Mouse (Mus musculus): ENCODE results near the gene Ttc27. TPM values are rescaled to one million over a fixed set of nuclear protein-coding genes. Genes with fewer than 3 reads are reported as not detected.
"Not testable (repeated sequence)": the region's sequence is repeated elsewhere in the genome, so short reads cannot be mapped to it uniquely, and the experiment has no call there.

Gene Ttc27
- polyA plus RNA-seq (2016; fragmentation: Nextera tagmentation; extraction: Ambion mirVana): 17.2 and 23.6 TPM in 2 replicates

GRCm38 (mm10) chr17:74717618-74718151, at the start of gene Ttc27:
TSS of gene Ttc27 (plus strand) at chr17:74717732.
- DNase-seq (ENCODE audit: low spot score): peak; percentile 99
- Histone ChIP-seq H3K4me1 (no peaks in the 10 kb centered on the region; the same call in 1 of the 2 replicates), H3K9me3 (no peaks in the 10 kb centered on the region), H3K4me3 (peak within 1 kb of the TSS; percentile 85), H3K27ac (peak within 1 kb of the TSS; percentile 84), H3K27me3 (ENCODE audit: insufficient read depth, poor library complexity, severe bottlenecking) (no peaks in the 10 kb centered on the region), H3K36me3 (peaks cover 15% of the 10 kb centered on the region)
- WGBS: under 1% methylated on average over 31 of the region's 31 CpGs

GRCm38 (mm10) chr17:74668010-74668409, 49.5 kb upstream of the Ttc27 start:
- Histone ChIP-seq H3K9me3 (no peaks in the 10 kb centered on the region), H3K27ac (no peak overlapping the region), H3K4me1 (no peaks in the 10 kb centered on the region), H3K36me3 (peaks cover 65% of the 10 kb centered on the region), H3K27me3 (ENCODE audit: insufficient read depth, poor library complexity, severe bottlenecking) (no peaks in the 10 kb centered on the region), H3K4me3 (no peak overlapping the region)
- no peak for DNase-seq (ENCODE audit: low spot score)
- 67% methylated on average over 1 of the region's 1 CpGs for WGBS

GRCm38 (mm10) chr17:74670031-74670430, 47.5 kb upstream of the Ttc27 start:
- H3K27me3 ChIP-seq (ENCODE audit: insufficient read depth, poor library complexity, severe bottlenecking): no peaks in the 10 kb centered on the region
- no peaks in the 10 kb centered on the region for H3K9me3 ChIP-seq
- peaks cover 57% of the 10 kb centered on the region for H3K36me3 ChIP-seq
- no peak overlapping the region for H3K4me3 ChIP-seq
- H3K4me1 ChIP-seq: no peaks in the 10 kb centered on the region
- H3K27ac ChIP-seq: no peak overlapping the region
- DNase-seq (ENCODE audit: low spot score): no peak
- WGBS: 95% methylated on average over 13 of the region's 13 CpGs

GRCm38 (mm10) chr17:74672446-74672845, 45.1 kb upstream of the Ttc27 start:
- Histone ChIP-seq H3K27ac (no peak overlapping the region), H3K36me3 (peaks cover 59% of the 10 kb centered on the region), H3K27me3 (ENCODE audit: insufficient read depth, poor library complexity, severe bottlenecking) (no peaks in the 10 kb centered on the region), H3K4me3 (no peak overlapping the region), H3K4me1 (no peaks in the 10 kb centered on the region), H3K9me3 (no peaks in the 10 kb centered on the region)
- no peak for DNase-seq (ENCODE audit: low spot score)
- 66% methylated on average over 4 of the region's 4 CpGs for WGBS

GRCm38 (mm10) chr17:74673251-74673650, 44.3 kb upstream of the Ttc27 start:
- no peak overlapping the region for H3K4me3 ChIP-seq
- no peak for DNase-seq (ENCODE audit: low spot score)

GRCm38 (mm10) chr17:74678061-74678460, 39.5 kb upstream of the Ttc27 start:
- no peak overlapping the region for H3K27ac ChIP-seq
- no peak for DNase-seq (ENCODE audit: low spot score)
- H3K36me3 ChIP-seq: peaks cover 61% of the 10 kb centered on the region
- no peak overlapping the region for H3K4me3 ChIP-seq
- H3K4me1 ChIP-seq: no peaks in the 10 kb centered on the region
- H3K27me3 ChIP-seq (ENCODE audit: insufficient read depth, poor library complexity, severe bottlenecking): no peaks in the 10 kb centered on the region
- H3K9me3 ChIP-seq: no peaks in the 10 kb centered on the region
- WGBS: 91% methylated on average over 8 of the region's 8 CpGs

More at GRCm38 (mm10) chr17:74673251-74673650, 44.3 kb upstream of the Ttc27 start:
- Histone ChIP-seq H3K4me1 (no peaks in the 10 kb centered on the region), H3K27ac (no peak overlapping the region), H3K27me3 (ENCODE audit: insufficient read depth, poor library complexity, severe bottlenecking) (no peaks in the 10 kb centered on the region), H3K9me3 (no peaks in the 10 kb centered on the region), H3K36me3 (peaks cover 67% of the 10 kb centered on the region)

- WGBS: 89% methylated on average over 3 of the region's 3 CpGs
- Histone ChIP-seq H3K4me3 (no peak overlapping the region), H3K36me3 (peaks cover 44% of the 10 kb centered on the region), H3K27ac (no peak overlapping the region), H3K9me3 (no peaks in the 10 kb centered on the region), H3K4me1 (no peaks in the 10 kb centered on the region), H3K27me3 (ENCODE audit: insufficient read depth, poor library complexity, severe bottlenecking) (no peaks in the 10 kb centered on the region)
- no peak for DNase-seq (ENCODE audit: low spot score)
Measured at GRCm38 (mm10) chr17:74684927-74685326, 32.6 kb upstream of the Ttc27 start.

- H3K4me1 ChIP-seq: no peaks in the 10 kb centered on the region
- no peak for DNase-seq (ENCODE audit: low spot score)
- H3K4me3 ChIP-seq: no peak overlapping the region
- no peaks in the 10 kb centered on the region for H3K27me3 ChIP-seq (ENCODE audit: insufficient read depth, poor library complexity, severe bottlenecking)
- WGBS: 88% methylated on average over 2 of the region's 2 CpGs
- H3K36me3 ChIP-seq: peaks cover 52% of the 10 kb centered on the region
- no peaks in the 10 kb centered on the region for H3K9me3 ChIP-seq
- no peak overlapping the region for H3K27ac ChIP-seq
Measured at GRCm38 (mm10) chr17:74688555-74688954, 29.0 kb upstream of the Ttc27 start.

GRCm38 (mm10) chr17:74689406-74689805, 28.1 kb upstream of the Ttc27 start:
- no peak overlapping the region for H3K27ac ChIP-seq
- 92% methylated on average over 4 of the region's 4 CpGs for WGBS
- H3K36me3 ChIP-seq: peaks cover 55% of the 10 kb centered on the region
- DNase-seq (ENCODE audit: low spot score): no peak
- H3K27me3 ChIP-seq (ENCODE audit: insufficient read depth, poor library complexity, severe bottlenecking): no peaks in the 10 kb centered on the region
- no peak overlapping the region for H3K4me3 ChIP-seq
- H3K4me1 ChIP-seq: no peaks in the 10 kb centered on the region
- no peaks in the 10 kb centered on the region for H3K9me3 ChIP-seq

GRCm38 (mm10) chr17:74701661-74702060, 15.9 kb upstream of the Ttc27 start:
- WGBS: 90% methylated on average over 2 of the region's 2 CpGs
- H3K36me3 ChIP-seq: peaks cover 70% of the 10 kb centered on the region
- H3K9me3 ChIP-seq; H3K4me3 ChIP-seq; H3K27me3 ChIP-seq (ENCODE audit: insufficient read depth, poor library complexity, severe bottlenecking); DNase-seq (ENCODE audit: low spot score); H3K4me1 ChIP-seq; H3K27ac ChIP-seq: not testable (repeated sequence)

GRCm38 (mm10) chr17:74705480-74705879, 12.1 kb upstream of the Ttc27 start:
- 65% methylated on average over 5 of the region's 5 CpGs for WGBS
- no peak overlapping the region for H3K27ac ChIP-seq
- H3K9me3 ChIP-seq: no peaks in the 10 kb centered on the region
- H3K27me3 ChIP-seq (ENCODE audit: insufficient read depth, poor library complexity, severe bottlenecking): no peaks in the 10 kb centered on the region
- peak; percentile 56 for DNase-seq (ENCODE audit: low spot score)
- H3K36me3 ChIP-seq: peaks cover 32% of the 10 kb centered on the region
- H3K4me1 ChIP-seq: no peaks in the 10 kb centered on the region
- no peak overlapping the region for H3K4me3 ChIP-seq

GRCm38 (mm10) chr17:74706593-74706992, 10.9 kb upstream of the Ttc27 start:
- H3K4me1 ChIP-seq: no peaks in the 10 kb centered on the region
- no peak overlapping the region for H3K27ac ChIP-seq
- DNase-seq (ENCODE audit: low spot score): no peak
- H3K9me3 ChIP-seq: no peaks in the 10 kb centered on the region
- no peaks in the 10 kb centered on the region for H3K27me3 ChIP-seq (ENCODE audit: insufficient read depth, poor library complexity, severe bottlenecking)
- H3K36me3 ChIP-seq: peaks cover 21% of the 10 kb centered on the region
- H3K4me3 ChIP-seq: no peak overlapping the region

GRCm38 (mm10) chr17:74707637-74708152, 9.8 kb upstream of the Ttc27 start:
- Histone ChIP-seq H3K27me3 (ENCODE audit: insufficient read depth, poor library complexity, severe bottlenecking) (no peaks in the 10 kb centered on the region), H3K27ac (no peak overlapping the region), H3K36me3 (peaks cover 13% of the 10 kb centered on the region; the same call in 1 of the 2 replicates), H3K4me3 (no peak overlapping the region), H3K4me1 (no peaks in the 10 kb centered on the region), H3K9me3 (no peaks in the 10 kb centered on the region)
- WGBS: 78% methylated on average over 7 of the region's 7 CpGs
- no peak for DNase-seq (ENCODE audit: low spot score)

GRCm38 (mm10) chr17:74710731-74711130, 6.8 kb upstream of the Ttc27 start:
- Histone ChIP-seq H3K4me3 (no peak overlapping the region), H3K27ac (no peak overlapping the region), H3K9me3 (no peaks in the 10 kb centered on the region), H3K36me3 (no peaks in the 10 kb centered on the region), H3K4me1 (no peaks in the 10 kb centered on the region), H3K27me3 (ENCODE audit: insufficient read depth, poor library complexity, severe bottlenecking) (no peaks in the 10 kb centered on the region)
- no peak for DNase-seq (ENCODE audit: low spot score)
- 68% methylated on average over 4 of the region's 4 CpGs for WGBS

All from heart, embryonic 10.5 days (tissue).